8 mouse cellular contexts compared by ENCODE assay signal in the genomic region with DNA sequence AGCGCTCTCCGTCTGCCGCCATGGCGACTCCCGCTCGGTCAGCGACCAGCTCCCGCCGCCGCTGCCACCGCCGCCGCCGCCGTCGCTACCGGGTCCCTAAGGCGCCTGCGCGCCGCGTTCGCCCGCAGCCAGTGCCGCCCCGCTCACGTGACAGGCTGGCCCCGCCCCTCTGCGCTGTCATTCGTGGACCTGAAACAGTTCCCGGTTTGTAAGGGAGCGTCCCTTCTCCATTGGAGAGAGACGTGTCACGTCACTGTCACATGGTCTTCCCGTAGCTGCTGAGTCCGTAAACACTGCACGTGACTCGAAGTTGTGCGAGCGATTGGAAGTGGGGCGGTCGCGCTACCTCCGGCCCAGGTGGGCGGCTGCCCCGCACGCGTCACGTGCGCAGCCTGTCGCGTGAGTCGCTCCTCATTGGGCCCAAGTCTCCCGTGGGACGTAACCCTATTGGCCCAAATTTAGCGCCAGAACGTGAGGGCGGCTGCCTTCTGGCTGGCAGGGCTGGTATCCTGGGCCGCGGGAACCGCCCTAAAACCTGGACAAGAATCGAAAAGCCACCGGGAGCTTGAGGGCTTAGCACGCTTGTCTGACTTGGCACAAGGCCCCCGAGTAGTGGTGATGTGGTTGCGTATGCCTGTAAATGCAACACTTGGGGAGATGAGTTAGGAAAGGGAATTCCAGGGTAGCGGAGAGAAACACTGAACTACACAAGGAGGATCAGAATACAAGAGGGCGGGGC. TPM values are rescaled to one million over a fixed set of nuclear protein-coding genes. Genes with fewer than 3 reads are reported as not detected.
A peak's percentile ranks its signal among the peaks of the same experiment; 100 is the strongest.
DNase-seq lines count a peak whose midpoint lies in the region; ATAC-seq and TF ChIP-seq lines count a peak whose summit lies in the region.

A gene (minus strand): TSS at position 103 of the 739 bp plus-strand sequence.
A gene (plus strand): TSS at position 329 of the 739 bp plus-strand sequence.

- peak within 1 kb of the TSS; percentile 95 for H3K27ac ChIP-seq in hindbrain, embryonic 10.5 days
- peak within 1 kb of the TSS; percentile 96 for H3K27ac ChIP-seq in lung, postnatal 0 days (ENCODE audit: low read length)

- no peak for TF ChIP-seq EP300 in lung, postnatal 0 days (IDR thresholded peaks at IDR 0.05)

- peak; percentile 99 for DNase-seq in MN1 (ENCODE audit: low spot score)
- peak; percentile 100 for DNase-seq in cerebellum, adult 9-10 months
- peak; percentile 98 for DNase-seq in hindbrain, embryonic 10.5 days (ENCODE audit: low spot score)
- peak; percentile 100 for DNase-seq in layer of hippocampus, adult 9-11 months
- DNase-seq in lung, postnatal 0 days (ENCODE audit: low spot score), result peak; percentile 100
- peak; percentile 98 for DNase-seq in ovary, postnatal 14 days (ENCODE audit: low spot score)
- DNase-seq in thymus, postnatal 14 days, result peak; percentile 99

- H3K9ac ChIP-seq in lung, postnatal 0 days (replicated peaks; ENCODE audit: low read depth), result peak within 1 kb of the TSS; percentile 94

- H3K4me2 ChIP-seq in lung, postnatal 0 days (replicated peaks; ENCODE audit: low read depth, low read length), result peak within 1 kb of the TSS; percentile 76

- H3K27me3 ChIP-seq in hindbrain, embryonic 10.5 days (ENCODE audit: insufficient read depth, poor library complexity, severe bottlenecking), result no peaks in the 10 kb centered on the region
- H3K27me3 ChIP-seq in lung, postnatal 0 days (replicated peaks; ENCODE audit: insufficient read depth, low read length), result no peaks in the 10 kb centered on the region

- ATAC-seq in frontal cortex, adult (ENCODE audit: low TSS enrichment), result peak; percentile 95
- peak; percentile 99 for ATAC-seq in lung, postnatal 0 days

- under 1% methylated on average over 67 of the region's 68 CpGs for WGBS in hindbrain, embryonic 10.5 days
- under 1% methylated on average over 52 of the region's 68 CpGs for WGBS in lung, postnatal 0 days

- peak within 1 kb of the TSS; percentile 89 for H3K4me3 ChIP-seq in hindbrain, embryonic 10.5 days
- peak within 1 kb of the TSS; percentile 95 for H3K4me3 ChIP-seq in lung, postnatal 0 days (ENCODE audit: low read depth, low read length)

- peaks cover 37% of the 10 kb centered on the region for H3K36me3 ChIP-seq in hindbrain, embryonic 10.5 days
- H3K36me3 ChIP-seq in lung, postnatal 0 days (ENCODE audit: insufficient read depth, low read length), result peaks cover 23% of the 10 kb centered on the region; the same call in 1 of the 2 replicates

- H3K9me3 ChIP-seq in hindbrain, embryonic 10.5 days, result no peaks in the 10 kb centered on the region
- no peaks in the 10 kb centered on the region for H3K9me3 ChIP-seq in lung, postnatal 0 days (ENCODE audit: low read length)

- TF ChIP-seq CTCF in lung, postnatal 0 days (IDR thresholded peaks at IDR 0.05), result no peak; the same call in 1 of the 2 replicates

- H3K4me1 ChIP-seq in hindbrain, embryonic 10.5 days (replicated peaks), result peaks cover 36% of the 10 kb centered on the region
- peaks cover 9% of the 10 kb centered on the region; the same call in 1 of the 2 replicates for H3K4me1 ChIP-seq in lung, postnatal 0 days (ENCODE audit: insufficient read depth, low read depth, low read length)

RNA-seq across cellular contexts. Expression of the first gene that starts in this region (rescaled TPM):
- polyA plus RNA-seq in hindbrain, embryonic 10.5 days (2016; fragmentation: Nextera tagmentation; extraction: Ambion mirVana), result 59.0 and 63.9 TPM in 2 replicates
- polyA plus RNA-seq in lung, postnatal 0 days (2015; fragmentation: Nextera tagmentation; extraction: Ambion mirVana), result 52.0 and 52.3 TPM in 2 replicates

RNA-seq across cellular contexts. Expression of the second gene that starts in this region (rescaled TPM):
- polyA plus RNA-seq in hindbrain, embryonic 10.5 days (2016; fragmentation: Nextera tagmentation; extraction: Ambion mirVana), result 72.3 and 83.2 TPM in 2 replicates
- 74.6 and 76.8 TPM in 2 replicates for polyA plus RNA-seq in lung, postnatal 0 days (2015; fragmentation: Nextera tagmentation; extraction: Ambion mirVana)

Comparison
In these comparisons a context has a peak if more than half of its experiments do, and no peak if none do; other contexts are left out.
1. Peak in every context shown above with its lines: DNase-seq, ATAC-seq, H3K4me3 ChIP-seq and H3K27ac ChIP-seq.